Mouse (Mus musculus) left cerebral cortex, adult 2 months (tissue): ENCODE measurements around the gene Ifi35. TPM values are rescaled to one million over a fixed set of nuclear protein-coding genes. Genes with fewer than 3 reads are reported as not detected.

Source experiments
- DNase-seq, 2 experiments: peaks; one replicate each; pipeline ENCODE4 v3.0.0; 2021 to 2022; ENCODE audit warnings: low spot score in 2 of 2, mixed read lengths in 1 of 2; ENCODE audit errors: extremely low spot score in 1 of 2
- H3K27ac ChIP-seq: fragments of 200-600 bp; 2 replicates; pipeline ENCODE4 v1.8.1; 2022
- H3K4me3 ChIP-seq: fragments of 200-600 bp; 2 replicates; pipeline ENCODE4 v1.8.1; 2022
- CTCF ChIP-seq: fragments of 200-600 bp; IDR thresholded peaks from 2 replicates; pipeline ENCODE4 v1.8.1; 2022; ENCODE audit warnings: antibody characterized with exemption, mild to moderate bottlenecking, moderate library complexity
- intact Hi-C: fragments of 180-260 bp; cut with DNase I; formaldehyde crosslinking; loops from one replicate; pipeline ENCODE4 v1.15.1; 2025
- long read RNA-seq, 2 experiments: library from polyadenylated mRNA; stranded (forward); transcript quantifications; one replicate each; pipeline ENCODE4 v2.0.0; 2021; ENCODE audit warnings: borderline mapping rate in 2 of 2
- total RNA-seq, 2 experiments: library from RNA; stranded (reverse); gene quantifications; 2 replicates each; pipeline ENCODE4 v1.2.3; 2021

The Ifi35 gene
- 1 to 10 TPM; 2.4 to 3.2 TPM for total RNA-seq
- long read RNA-seq, experiment 1, partial matches to known transcripts: 0 of 3 reads
- long read RNA-seq, experiment 1, other reads (novel, unspliced or antisense): 2 of 3 reads
- long read RNA-seq, experiment 2, partial matches to known transcripts: 1 of 4 reads
- long read RNA-seq, experiment 2, other reads (novel, unspliced or antisense): 1 of 4 reads

DNA sequence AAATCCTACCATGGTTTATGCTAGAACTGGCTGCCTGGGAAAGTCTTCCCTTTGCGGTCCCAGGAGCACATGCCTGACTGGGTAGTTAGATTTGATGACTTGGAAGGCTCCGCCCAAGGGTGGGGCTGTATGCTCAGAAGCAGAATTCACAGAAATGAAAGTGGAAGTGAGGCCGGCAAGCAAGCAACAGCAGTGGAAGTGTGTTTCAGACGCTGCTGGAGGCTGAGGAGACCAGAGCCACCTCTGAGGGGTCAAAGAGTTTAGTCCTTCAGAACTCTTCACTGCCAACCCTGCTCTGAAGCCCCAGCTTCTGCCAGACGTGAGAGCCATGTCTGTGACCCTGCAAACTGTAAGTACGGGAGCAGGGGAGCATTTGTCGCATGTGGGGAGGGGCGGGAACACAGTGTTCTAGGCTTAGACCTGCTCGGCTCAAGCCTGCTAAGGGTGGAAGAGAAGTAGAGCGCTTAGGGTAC is at the start of gene Ifi35:
TSS of gene Ifi35 (plus strand) at position 134 of the 473 bp plus-strand sequence.
- no peak for TF ChIP-seq CTCF
- Histone ChIP-seq H3K4me3 (peak within 1 kb of the TSS; percentile 33), H3K27ac (peak within 1 kb of the TSS; percentile 66; the same call in 1 of the 2 replicates)
- intact Hi-C loops: loop anchor here (2.0 kb wide), 1 partner anchor 16 kb away; the partner anchor contains the start of gene Rnd2
- DNase-seq: no peak

DNA sequence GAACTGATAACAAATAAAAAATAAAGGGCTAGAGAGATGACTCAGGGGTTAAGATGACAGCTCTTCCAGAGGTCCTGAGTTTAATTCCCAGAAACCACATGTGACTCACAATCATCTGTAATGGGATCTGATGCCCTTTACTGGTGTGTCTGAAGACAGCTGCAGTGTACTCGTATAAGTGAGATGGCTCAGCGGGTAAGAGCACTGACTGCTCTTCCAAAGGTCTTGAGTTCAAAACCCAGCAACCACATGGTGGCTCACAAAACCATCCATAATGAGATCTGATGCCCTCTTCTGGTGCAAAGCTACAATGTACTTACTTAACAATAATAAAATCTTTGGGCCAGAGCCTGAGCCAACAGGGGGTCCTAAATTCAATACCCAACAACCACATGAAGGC is 32.9 kb upstream of the Ifi35 start:
- intact Hi-C loops: no loop called here
- TF ChIP-seq CTCF: no peak; the same call in none of the 2 replicates
- no peak for DNase-seq
- Histone ChIP-seq H3K27ac (no peak overlapping the region), H3K4me3 (no peak overlapping the region)

DNA sequence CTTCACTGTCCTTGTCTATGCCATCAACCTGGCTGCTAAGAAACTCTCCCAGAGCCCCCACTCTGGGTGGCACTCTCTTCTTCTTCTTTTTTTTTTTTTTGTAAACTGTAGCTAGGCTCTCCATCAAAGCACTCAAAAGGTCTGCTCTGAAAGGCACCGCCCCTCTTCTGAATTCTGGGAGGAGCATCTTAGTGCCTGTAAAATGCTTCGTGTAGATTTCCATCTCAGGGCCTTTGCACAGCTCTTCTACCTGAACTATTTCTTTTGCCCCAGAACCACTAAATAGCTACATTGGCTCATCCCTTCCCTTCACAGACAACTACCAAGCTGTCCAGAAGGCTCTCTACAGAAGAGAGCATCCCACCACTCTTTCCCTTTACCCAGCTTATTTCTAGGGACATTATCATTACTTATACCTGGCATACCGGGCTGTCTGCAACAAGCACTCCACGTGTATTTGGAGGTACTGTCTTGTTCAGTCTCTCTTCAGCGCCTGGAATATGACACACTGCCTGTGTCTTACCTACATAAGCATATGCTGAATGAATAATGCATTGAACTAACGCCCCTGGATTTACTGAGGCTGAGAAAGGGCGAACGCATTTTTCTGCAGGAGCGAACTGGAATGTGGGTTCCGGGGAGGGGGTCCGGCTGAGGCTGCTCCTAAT is 31.6 kb upstream of the Ifi35 start:
- intact Hi-C loops: no loop called here
- no peak for TF ChIP-seq CTCF
- H3K4me3 ChIP-seq: peak overlapping the region; percentile 74
- DNase-seq: no peak
- H3K27ac ChIP-seq: peak overlapping the region; percentile 86

DNA sequence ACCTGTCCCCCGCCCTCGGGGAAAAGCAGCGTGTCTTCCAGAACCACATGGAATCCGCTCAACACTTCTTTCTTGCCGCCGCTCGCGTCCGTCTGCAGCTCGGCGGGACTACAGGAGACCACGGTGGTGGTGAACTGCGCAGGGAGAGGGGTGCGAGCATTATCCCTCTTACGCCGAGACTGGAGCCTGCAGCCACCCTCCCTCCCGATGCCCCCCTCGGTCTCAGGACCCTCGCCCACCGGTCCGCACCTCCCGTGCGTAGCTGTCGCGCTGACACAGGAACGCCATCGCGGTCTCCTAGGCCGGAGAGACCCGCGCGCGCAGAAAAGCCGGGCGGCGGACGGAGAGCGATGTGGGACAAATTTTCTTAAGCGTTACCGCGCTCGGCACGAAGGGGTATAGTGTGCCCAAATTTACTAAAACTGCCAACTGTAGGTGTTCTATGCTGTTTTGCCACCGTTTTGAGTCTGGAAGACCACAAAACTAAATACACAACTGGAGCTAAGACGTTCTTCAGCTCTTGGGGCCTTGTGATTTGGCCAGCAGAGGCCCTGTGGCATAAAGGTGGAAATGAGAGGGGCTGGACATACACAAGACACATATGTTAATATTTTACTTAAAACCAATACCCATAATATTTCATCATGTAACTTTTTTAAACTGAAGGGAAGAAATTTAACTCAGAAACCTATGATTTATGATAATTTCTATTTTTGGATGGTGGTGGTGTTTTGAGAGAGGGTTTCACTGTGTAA is 30.9 kb upstream of the Ifi35 start, which contains the start of gene Aarsd1:
TSS of gene Aarsd1 (minus strand) at position 515 of the 755 bp plus-strand sequence.
- intact Hi-C loops: no loop called here
- Histone ChIP-seq H3K27ac (peak within 1 kb of the TSS; percentile 86), H3K4me3 (peak within 1 kb of the TSS; percentile 74)
- TF ChIP-seq CTCF: no peak; the same call in 1 of the 2 replicates
- peak; percentile 87 to 94 for DNase-seq

DNA sequence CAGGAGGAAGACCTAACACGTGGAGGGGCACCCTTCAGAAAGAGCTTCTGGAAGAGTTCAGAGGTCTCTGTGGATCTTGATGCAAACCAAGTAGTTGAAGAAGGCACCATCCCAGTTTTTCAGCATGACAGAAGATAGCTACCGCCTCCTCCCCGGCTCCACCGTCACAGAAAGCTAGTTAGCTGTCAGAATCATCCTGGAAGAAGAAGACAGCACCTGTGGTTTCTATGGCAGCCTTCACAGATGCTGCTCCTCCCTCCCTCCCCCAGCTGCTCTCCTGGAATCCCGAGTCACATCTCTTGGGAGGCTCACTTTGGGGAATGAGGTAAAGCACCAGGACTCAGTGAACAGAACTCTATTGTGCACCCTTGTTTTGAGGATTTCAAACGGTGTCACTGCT is 29.2 kb upstream of the Ifi35 start:
- DNase-seq: peak; percentile 28 to 62
- Histone ChIP-seq H3K4me3 (no peak overlapping the region), H3K27ac (no peak overlapping the region; the same call in 1 of the 2 replicates)
- intact Hi-C loops: no loop called here
- TF ChIP-seq CTCF: no peak

DNA sequence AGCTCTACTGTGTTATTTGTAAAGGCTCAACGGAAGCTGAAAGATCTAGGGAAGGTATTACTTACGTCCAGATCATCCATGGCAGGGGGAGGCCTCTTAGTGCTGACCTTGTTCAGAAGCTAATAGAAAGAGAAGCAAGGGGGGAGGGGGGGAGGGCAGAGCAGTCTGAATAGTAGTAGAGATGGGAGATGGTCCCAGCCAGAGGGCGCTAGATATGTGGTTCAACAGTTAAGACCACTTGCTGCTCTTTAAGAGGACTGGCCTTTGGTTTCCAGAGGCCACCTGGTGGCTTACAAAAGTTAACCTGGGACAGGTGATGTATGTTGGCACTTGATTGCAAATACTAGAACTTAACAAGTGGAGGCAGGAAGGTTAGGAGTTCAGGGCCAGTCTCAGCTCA is 28.6 kb upstream of the Ifi35 start:
- no peak for DNase-seq
- intact Hi-C loops: no loop called here
- Histone ChIP-seq H3K4me3 (no peak overlapping the region), H3K27ac (no peak overlapping the region)
- peak; percentile 23 for TF ChIP-seq CTCF

DNA sequence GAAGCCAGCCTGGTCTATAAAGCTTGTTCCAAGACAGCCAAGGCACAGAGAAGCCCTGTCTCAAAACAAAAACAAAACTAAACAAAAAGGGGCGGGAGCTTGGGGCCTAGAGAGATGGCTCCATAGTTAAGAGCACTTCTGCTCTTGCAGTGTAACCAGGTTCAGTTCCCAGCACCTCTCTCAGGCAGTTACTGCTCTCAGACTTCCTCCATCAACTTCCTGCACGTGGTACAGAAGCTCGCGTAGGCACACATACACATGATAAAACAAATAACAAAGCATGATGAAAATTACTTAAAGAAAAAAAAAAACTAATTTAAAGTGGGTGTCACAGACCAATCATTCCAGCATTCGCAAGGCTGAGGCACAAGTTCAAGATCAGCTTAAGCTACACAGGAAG is 28.1 kb upstream of the Ifi35 start:
- no peak for TF ChIP-seq CTCF
- no peak overlapping the region for H3K27ac ChIP-seq
- intact Hi-C loops: no loop called here
- DNase-seq: no peak
- H3K4me3 ChIP-seq: no peak overlapping the region

DNA sequence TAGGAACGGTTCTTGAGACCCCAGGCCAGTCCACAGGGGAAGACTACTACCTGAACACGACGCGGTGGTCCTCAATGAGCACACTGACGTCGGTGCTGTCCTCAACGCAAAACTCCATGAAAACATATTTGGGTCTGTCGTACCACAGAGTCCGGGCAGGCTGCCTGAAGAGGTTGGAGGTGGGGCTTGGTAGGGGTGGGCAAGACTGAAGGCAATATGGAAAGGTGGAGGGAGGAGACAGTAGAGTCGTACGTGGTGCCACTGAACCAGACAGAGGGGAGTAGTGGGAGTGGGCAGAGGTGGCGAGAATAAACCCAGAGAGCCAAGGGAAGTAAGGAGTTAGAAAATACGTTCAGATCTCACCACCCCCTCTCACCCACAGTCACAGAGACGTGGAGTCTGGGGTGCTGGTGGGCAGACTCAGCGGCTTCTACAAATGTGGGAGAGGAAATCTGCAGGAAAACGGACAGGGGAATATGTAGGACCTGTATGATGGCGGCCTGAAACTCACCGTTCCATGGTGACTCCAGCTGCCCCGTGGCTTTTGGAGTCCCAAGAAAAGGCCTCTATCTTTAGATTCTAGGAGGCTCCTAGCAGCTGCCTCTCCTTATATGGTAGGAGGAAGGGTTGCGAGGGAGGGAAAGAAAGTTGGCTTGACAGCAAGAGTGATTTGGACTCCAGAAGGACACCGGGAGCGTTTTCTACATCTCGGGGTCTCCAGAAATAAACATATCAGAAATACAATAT is 23.9 kb upstream of the Ifi35 start, which contains the start of gene Gm27029:
TSS of gene Gm27029 (minus strand) at position 692 of the 747 bp plus-strand sequence.
- intact Hi-C loops: loop anchor here (2.0 kb wide), 1 partner anchor 19 kb away; the partner anchor contains the start of gene Rpl27
- Histone ChIP-seq H3K4me3 (peak within 1 kb of the TSS; percentile 75), H3K27ac (peak within 1 kb of the TSS; percentile 80)
- DNase-seq: peak; percentile 38 to 43
- no peak for TF ChIP-seq CTCF

DNA sequence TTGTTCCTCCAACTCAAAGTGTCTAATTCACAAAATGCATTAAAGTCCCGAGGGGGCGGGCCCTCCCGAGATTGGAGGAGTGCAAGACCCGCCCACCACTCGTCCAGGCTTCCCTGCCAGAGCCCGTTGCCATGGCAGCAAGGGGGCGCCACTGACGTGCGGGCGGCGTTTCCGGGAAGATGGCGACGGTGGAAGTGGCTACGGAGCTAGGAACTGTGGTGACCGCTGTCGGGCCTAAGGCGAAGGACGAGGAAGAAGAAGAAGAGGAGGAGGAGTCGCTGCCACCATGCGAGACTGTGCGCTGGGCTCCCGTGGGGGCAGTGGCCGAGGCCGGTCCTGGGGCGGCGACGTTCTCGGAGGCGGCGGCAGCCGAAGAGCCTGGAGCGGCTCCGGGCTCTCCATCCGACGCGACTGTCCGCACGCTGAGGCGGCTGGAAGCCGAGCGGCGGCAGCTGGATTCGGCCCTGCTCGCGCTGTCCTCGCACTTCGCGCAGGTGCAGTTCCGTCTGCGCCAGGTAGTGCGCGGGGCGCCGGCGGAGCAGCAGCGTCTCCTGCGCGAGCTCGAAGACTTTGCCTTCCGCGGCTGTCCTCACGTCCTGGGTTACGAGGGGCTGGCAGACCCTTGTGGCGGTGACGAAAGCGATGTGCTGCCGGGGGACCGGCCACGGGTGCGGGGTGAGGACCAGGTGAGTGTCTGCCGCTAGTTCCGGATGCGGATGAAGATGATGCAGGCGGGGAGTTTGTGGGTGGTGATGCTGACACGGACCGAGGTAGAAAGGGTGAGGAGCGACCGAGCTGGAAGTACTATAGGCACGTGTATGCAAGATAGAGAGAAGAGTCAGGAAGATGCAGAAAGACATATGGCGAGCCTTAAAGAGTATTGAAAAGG is 23.0 kb upstream of the Ifi35 start, which contains the start of the genes Rundc1 and Ptges3l:
TSS of gene Rundc1 (plus strand) at position 161 of the 889 bp plus-strand sequence.
TSS of gene Ptges3l (minus strand) at position 409 of the 889 bp plus-strand sequence.
- Histone ChIP-seq H3K27ac (peak within 1 kb of the TSS; percentile 80), H3K4me3 (peak within 1 kb of the TSS; percentile 75)
- peak; percentile 98 to 99 for DNase-seq
- intact Hi-C loops: loop anchor here (2.0 kb wide), 1 partner anchor 18 kb away; the partner anchor contains the start of gene Rpl27
- peak; percentile 20 for TF ChIP-seq CTCF

DNA sequence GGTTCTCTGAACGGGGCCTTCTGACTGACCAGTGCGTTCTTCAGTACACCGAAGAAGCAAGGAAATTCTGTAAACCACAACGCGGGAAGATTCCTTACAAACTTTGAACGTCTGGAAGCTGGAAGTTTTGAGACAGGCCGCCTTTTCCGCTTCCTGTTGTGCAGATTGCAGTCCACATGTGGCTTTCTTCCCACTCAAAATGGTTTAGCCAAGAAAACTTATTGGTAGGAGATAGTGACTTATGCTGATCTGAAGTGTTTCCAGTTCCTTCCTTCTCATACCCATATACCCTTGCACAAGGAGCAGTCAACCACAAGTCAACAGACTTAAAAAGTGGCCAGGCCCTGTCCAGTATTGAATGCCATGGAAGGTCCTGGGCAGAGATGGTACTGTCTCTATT is 22.0 kb upstream of the Ifi35 start:
- no peak overlapping the region for H3K27ac ChIP-seq
- intact Hi-C loops: loop anchor here (2.0 kb wide), 1 partner anchor 127 kb away; the partner anchor contains the start of gene Nbr1
- no peak for DNase-seq
- peak overlapping the region; percentile 75 for H3K4me3 ChIP-seq
- TF ChIP-seq CTCF: no peak
